Mouse (Mus musculus) CD4-positive, CD25-positive, alpha-beta regulatory T cell, adult 2 months (primary cell): ENCODE data around the gene Zfp763.
"Not testable (repeated sequence)": the region's sequence is repeated elsewhere in the genome, so short reads cannot be mapped to it uniquely, and the experiment has no call there.

Experiments used
- DNase-seq: peaks from one replicate; pipeline ENCODE4 v3.0.0-alpha.2; 2012; ENCODE audit warnings: low read depth, low spot score

Zfp763 gene

GRCm38 (mm10) chr17:33032900-33033891, at the start of gene Zfp763:
TSS of gene Zfp763 (minus strand) at chr17:33033402.
- DNase-seq = peak; percentile 86

GRCm38 (mm10) chr17:33067958-33068357, 34.8 kb upstream of the Zfp763 start, which contains the start of gene 4921501E09Rik:
TSS of gene 4921501E09Rik (minus strand) at chr17:33068058.
- DNase-seq = no peak

GRCm38 (mm10) chr17:33063001-33063400, 29.8 kb upstream of the Zfp763 start:
- DNase-seq = no peak

- DNase-seq = peak; percentile 12
Observed at GRCm38 (mm10) chr17:33058791-33059190, 25.6 kb upstream of the Zfp763 start.

GRCm38 (mm10) chr17:33032376-33032775, 826 bp downstream of the Zfp763 start:
- DNase-seq = no peak

GRCm38 (mm10) chr17:33020434-33020833, 12.8 kb downstream of the Zfp763 start:
- DNase-seq = not testable (repeated sequence)

- DNase-seq = peak; percentile 42
Observed at GRCm38 (mm10) chr17:33008337-33008736, 24.9 kb downstream of the Zfp763 start.

- no peak for DNase-seq
Observed at GRCm38 (mm10) chr17:32998492-32998891, 34.7 kb downstream of the Zfp763 start.

- DNase-seq = peak; percentile 93
Observed at GRCm38 (mm10) chr17:32992699-32993474, 40.3 kb downstream of the Zfp763 start, which contains the start of gene Zfp952. TSS of gene Zfp952 (plus strand) at chr17:32993129.

- DNase-seq = peak; percentile 71
Observed at GRCm38 (mm10) chr17:32991965-32992698, 41.1 kb downstream of the Zfp763 start.

GRCm38 (mm10) chr17:32986301-32986700, 46.9 kb downstream of the Zfp763 start:
- DNase-seq = no peak

- no peak for DNase-seq
Observed at GRCm38 (mm10) chr17:32981361-32981760, 51.8 kb downstream of the Zfp763 start.
